Comparison of ENCODE assay signal across 8 mouse cellular contexts in genomic region chr11:32299865-32300264, GRCm38 (mm10). TPM values are rescaled to one million over a fixed set of nuclear protein-coding genes. Genes with fewer than 3 reads are reported as not detected.
A peak's percentile ranks its signal among the peaks of the same experiment; 100 is the strongest.
DNase-seq lines count a peak whose midpoint lies in the region; ATAC-seq and TF ChIP-seq lines count a peak whose summit lies in the region.
"Not testable (repeated sequence)": the region's sequence is repeated elsewhere in the genome, so short reads cannot be mapped to it uniquely, and the experiment has no call there.

Gene Hbq1a (plus strand): TSS chr11:32300069.

- TF ChIP-seq CTCF in heart, adult 2 months (IDR thresholded peaks at IDR 0.05): peak; percentile 76

- not testable (repeated sequence) for TF ChIP-seq EP300 in heart, adult 2 months (IDR thresholded peaks at IDR 0.05; ENCODE audit: insufficient read depth, low read depth, low read length)

- intact Hi-C loops in heart, adult 2 months (cut with DNase I): loop anchor here (2.0 kb wide), 1 partner anchor 25 kb away; no protein-coding TSS in a partner anchor
- intact Hi-C loops in left cerebral cortex, postnatal 25 days (cut with DNase I): not testable (repeated sequence)

- not testable (repeated sequence) for H3K36me3 ChIP-seq in embryonic facial prominence, embryonic 12.5 days; heart, adult 2 months (ENCODE audit: control insufficient read depth, insufficient read depth, low read length); megakaryocyte, embryonic 14.5 days (replicated peaks; ENCODE audit: low read length)

- not testable (repeated sequence) for H3K9ac ChIP-seq in embryonic facial prominence, embryonic 12.5 days; heart, adult 2 months (ENCODE audit: low read depth, low read length)

- TF ChIP-seq POLR2A in heart, adult 2 months (IDR thresholded peaks at IDR 0.05; ENCODE audit: insufficient read depth, low read depth, low read length): not testable (repeated sequence)

- not testable (repeated sequence) for H3K9me3 ChIP-seq in embryonic facial prominence, embryonic 12.5 days; megakaryocyte, embryonic 14.5 days

- H3K4me2 ChIP-seq in embryonic facial prominence, embryonic 12.5 days (replicated peaks): peak within 1 kb of the TSS; percentile 43

- peak; percentile 74 for DNase-seq in adrenal gland, postnatal 10 days
- DNase-seq in heart, adult 2 months: peak; percentile 46 to 64
- DNase-seq in kidney, adult 18-20 months: peak; percentile 69
- DNase-seq in left cerebral cortex, postnatal 25 days (ENCODE audit: low spot score in 2 of 2): peak; percentile 67 to 68
- peak; percentile 16 for DNase-seq in retina, postnatal 7 days (ENCODE audit: low read depth, low spot score)
- peak; percentile 78 for DNase-seq in thymus, postnatal 4 days

- 5% methylated on average over 16 of the region's 16 CpGs for WGBS in embryonic facial prominence, embryonic 12.5 days
- WGBS in heart, adult 2 months: 5% methylated on average over 16 of the region's 16 CpGs

- not testable (repeated sequence) for H3K79me2 ChIP-seq in heart, adult 2 months (replicated peaks; ENCODE audit: control insufficient read depth, insufficient read depth, low read length)

- H3K27me3 ChIP-seq in embryonic facial prominence, embryonic 12.5 days: peaks cover 11% of the 10 kb centered on the region; the same call in 1 of the 2 replicates
- not testable (repeated sequence) for H3K27me3 ChIP-seq in heart, adult 2 months (ENCODE audit: control insufficient read depth, insufficient read depth, low read length)
- peaks cover 38% of the 10 kb centered on the region for H3K27me3 ChIP-seq in megakaryocyte, embryonic 14.5 days (replicated peaks)

- H3K4me3 ChIP-seq in embryonic facial prominence, embryonic 12.5 days; heart, adult 2 months: not testable (repeated sequence)
- peak within 1 kb of the TSS; percentile 28 for H3K4me3 ChIP-seq in megakaryocyte, embryonic 14.5 days (replicated peaks)

- not testable (repeated sequence) for H3K27ac ChIP-seq in embryonic facial prominence, embryonic 12.5 days; heart, adult 2 months

- H3K4me1 ChIP-seq in embryonic facial prominence, embryonic 12.5 days; heart, adult 2 months (ENCODE audit: control insufficient read depth, insufficient read depth, low read length); megakaryocyte, embryonic 14.5 days: not testable (repeated sequence)

- not testable (repeated sequence) for ATAC-seq in embryonic facial prominence, embryonic 12.5 days (ENCODE audit: insufficient number of reproducible peaks, insufficient read depth, low FRiP score, low TSS enrichment)

RNA-seq across cellular contexts. Expression of gene Hbq1a, which starts in this region (rescaled TPM):
- total RNA-seq in adrenal gland, postnatal 10 days (2021): not detected
- 0.53 TPM in 1 of 2 replicates, not detected in the other for polyA plus RNA-seq in embryonic facial prominence, embryonic 12.5 days (2016; fragmentation: Nextera tagmentation; extraction: Ambion mirVana)
- total RNA-seq in heart, adult 2 months (2021): 1 to 10 TPM in 1 of 2 experiments, not detected in 1; 4.4 TPM
- 0.50 and 7.0 TPM in 2 replicates for polyA plus RNA-seq in heart, adult 2 months (2012; rRNA removed)
- total RNA-seq in left cerebral cortex, postnatal 25 days (2021): 1 to 10 TPM in 1 of 2 experiments, not detected in 1; 1.4 TPM
- not detected in 2 replicates for polyA plus RNA-seq in megakaryocyte, embryonic 14.5 days (2012; ENCODE audit: insufficient read depth, low replicate concordance)

Comparison
In these comparisons a context has a peak if more than half of its experiments do, and no peak if none do; other contexts are left out.
1. Peak in DNase-seq in adrenal gland, postnatal 10 days; RNA of the gene not detected or under 1 TPM.
2. DNase-seq: peak in every context shown above with its lines; median percentile 78 in thymus, postnatal 4 days; 74 in adrenal gland, postnatal 10 days; 69 in kidney, adult 18-20 months; 68 in left cerebral cortex, postnatal 25 days; 55 in heart, adult 2 months; 16 in retina, postnatal 7 days.